Mouse (Mus musculus) E14TG2a.4 (cell line): Measurements from ENCODE around the gene Pde6b.

Source experiments
- CTCF ChIP-seq: conservative IDR thresholded peaks from 2 replicates; pipeline ENCODE4 v1.5.1; 2014; ENCODE audit warnings: low read length
- NANOG ChIP-seq: IDR thresholded peaks from 2 replicates; pipeline ENCODE4 v1.6.1; 2014; ENCODE audit warnings: borderline replicate concordance, low read length, mixed read lengths
- POU5F1 ChIP-seq: IDR thresholded peaks from 2 replicates; pipeline ENCODE4 v1.6.1; 2014; ENCODE audit warnings: low read length, borderline replicate concordance

DNA sequence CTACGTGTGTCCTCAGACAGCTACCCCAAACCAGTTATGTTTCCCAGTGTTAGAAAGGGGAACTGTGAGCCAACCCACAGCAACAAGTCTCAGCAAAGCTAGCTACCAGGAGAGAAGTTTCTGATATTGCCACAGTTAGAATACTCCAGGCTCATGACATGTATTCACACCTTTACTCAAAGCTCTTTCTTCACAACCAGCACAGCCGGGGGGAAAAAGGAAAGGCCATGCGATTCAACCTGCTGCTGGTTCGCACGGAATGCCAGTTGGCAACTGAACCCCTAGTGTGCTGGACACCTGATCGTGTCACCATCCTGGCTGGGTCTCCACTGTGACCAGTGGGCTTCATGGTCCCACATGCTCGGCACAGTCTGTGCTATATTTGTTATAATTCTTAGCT, 59.7 kb downstream of the Pde6b start:
- TF ChIP-seq CTCF = no peak
- no peak for TF ChIP-seq POU5F1
- no peak for TF ChIP-seq NANOG
